Mouse (Mus musculus): ENCODE results near the gene Sncb.
"Not testable (repeated sequence)": the region's sequence is repeated elsewhere in the genome, so short reads cannot be mapped to it uniquely, and the experiment has no call there.

Gene Sncb

GRCm38 (mm10) chr13:54766192-54766768 lies at the start of gene Sncb:
Gene Sncb, minus strand, starts transcription at chr13:54766595.
- DNase-seq (ENCODE audit: low spot score in 2 of 2) = peak in 1 of 2 experiments; percentile 88

DNA sequence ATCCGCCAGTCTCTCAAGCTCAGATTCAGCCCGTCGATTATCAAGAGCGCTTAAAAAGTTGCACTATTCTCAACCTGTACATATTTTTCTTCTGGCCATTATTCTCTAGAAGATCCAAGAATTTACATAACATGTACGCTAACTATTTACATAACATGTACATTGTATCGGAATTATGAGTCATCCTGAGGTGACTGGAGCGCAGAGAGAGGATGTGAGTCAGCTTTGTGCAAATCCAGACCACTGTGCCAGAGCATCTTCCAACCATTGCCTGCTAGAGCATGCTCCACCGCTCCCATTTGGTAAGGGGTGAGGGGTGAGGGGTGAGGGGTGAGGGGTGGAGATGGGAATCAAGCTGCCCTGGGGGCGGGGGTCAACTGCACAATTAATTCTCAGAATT lies 47.0 kb upstream of the Sncb start:
- no peak for DNase-seq (ENCODE audit: low spot score in 2 of 2)

DNA sequence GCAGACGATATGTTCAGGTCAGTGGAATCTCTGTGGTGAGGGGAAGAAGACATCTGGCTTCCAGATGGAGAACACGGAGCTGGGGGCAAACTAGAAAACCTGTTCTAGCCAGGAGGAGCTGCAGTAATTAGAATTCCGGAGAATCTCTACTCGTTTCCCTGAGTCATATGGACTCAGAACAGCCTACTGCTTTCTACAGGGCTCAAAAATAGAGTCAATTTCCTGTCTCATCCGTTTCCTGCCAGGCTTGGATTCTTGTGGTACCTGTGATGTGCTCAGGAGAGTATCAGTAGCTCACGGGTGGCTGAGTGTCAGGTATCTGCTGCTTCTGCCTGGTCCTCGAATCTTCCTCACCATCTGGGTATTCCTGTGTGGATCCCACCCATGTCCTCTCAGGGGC lies 45.1 kb upstream of the Sncb start:
- DNase-seq (ENCODE audit: low spot score in 2 of 2) = peak in 1 of 2 experiments; percentile 65

DNA sequence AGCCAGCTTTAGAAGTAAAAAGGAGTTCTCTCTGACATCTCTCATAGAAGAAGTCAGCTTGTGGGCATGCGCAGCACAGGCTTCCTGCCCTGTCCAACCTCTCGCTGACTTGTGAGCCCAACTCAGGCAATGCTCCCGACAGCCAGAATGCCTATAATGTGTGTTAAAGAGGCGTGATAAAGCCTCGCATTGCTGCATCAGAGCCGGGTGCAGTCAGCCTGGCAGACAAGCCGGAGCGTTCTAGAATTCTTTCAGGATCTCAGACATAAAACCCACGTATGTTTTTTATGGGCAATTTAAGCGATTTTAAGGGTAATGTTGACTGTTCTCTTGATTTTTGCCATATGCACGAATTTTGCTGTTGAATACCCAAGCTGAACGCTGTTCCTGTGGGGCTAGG lies 41.7 kb upstream of the Sncb start:
- DNase-seq (ENCODE audit: low spot score in 2 of 2) = no peak

GRCm38 (mm10) chr13:54806434-54806976 lies 40.1 kb upstream of the Sncb start:
- no peak for DNase-seq (ENCODE audit: low spot score in 2 of 2)

DNA sequence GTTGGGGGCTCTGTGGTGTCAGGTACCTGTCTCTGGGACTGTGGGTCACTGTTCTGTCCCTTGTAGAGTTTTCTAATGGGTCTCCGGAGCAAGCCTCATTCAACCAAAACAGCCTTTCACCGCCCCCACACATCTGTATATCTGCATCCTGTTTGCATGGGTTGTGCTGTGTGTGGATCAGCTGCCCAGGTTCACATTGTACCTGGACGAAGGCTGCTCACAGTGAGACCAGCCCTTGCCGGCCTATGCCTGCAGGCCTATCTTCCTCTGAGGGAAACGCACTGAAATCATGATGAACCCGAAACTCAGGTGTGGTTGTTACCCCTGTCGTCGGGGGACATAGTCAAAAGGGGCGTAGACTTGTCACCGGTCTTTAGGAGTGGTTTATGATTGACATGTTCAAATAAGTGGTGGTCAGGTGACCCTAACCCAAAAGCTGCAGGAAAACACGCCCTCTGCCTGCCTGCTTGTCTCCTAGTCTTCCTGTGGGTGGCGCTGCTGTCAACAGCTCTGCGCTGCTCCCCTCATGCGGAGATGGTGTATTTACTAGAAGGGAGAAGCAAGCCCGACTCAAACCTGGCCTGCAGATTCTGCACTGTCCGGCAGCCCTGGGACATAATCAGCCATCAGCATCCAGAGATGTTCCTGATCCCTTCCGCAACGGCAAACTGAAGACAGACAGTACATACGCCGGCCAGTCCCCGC lies 38.9 kb upstream of the Sncb start:
- DNase-seq (ENCODE audit: low spot score in 2 of 2) = peak in 1 of 2 experiments; percentile 53

- DNase-seq (ENCODE audit: low spot score in 2 of 2) = no peak
Observed at GRCm38 (mm10) chr13:54803010-54803409, 36.6 kb upstream of the Sncb start.

- no peak for DNase-seq (ENCODE audit: low spot score in 2 of 2)
Observed at GRCm38 (mm10) chr13:54800206-54800605, 33.8 kb upstream of the Sncb start.

- peak in 1 of 2 experiments; percentile 90 for DNase-seq (ENCODE audit: low spot score in 2 of 2)
Observed at GRCm38 (mm10) chr13:54799701-54800100, 33.3 kb upstream of the Sncb start.

DNA sequence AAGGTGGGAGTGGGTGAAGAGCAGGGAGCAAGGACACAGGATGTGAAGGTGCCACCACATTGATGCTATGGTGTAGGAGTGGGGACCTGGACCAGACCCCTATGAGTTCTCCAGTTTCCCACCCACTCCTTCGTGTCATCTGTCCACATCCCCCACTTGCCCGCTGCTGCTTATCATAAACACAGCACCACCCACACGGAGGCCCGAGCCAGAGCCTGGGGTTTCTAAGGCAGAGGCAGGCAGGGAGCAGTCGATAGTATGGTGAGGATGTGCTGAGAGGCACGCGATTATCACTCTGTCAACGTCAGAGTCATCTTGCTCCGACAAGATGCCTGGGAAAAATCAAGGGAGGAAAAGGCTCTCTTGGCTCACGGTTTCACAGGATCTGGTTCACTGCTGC lies 32.3 kb upstream of the Sncb start:
- DNase-seq (ENCODE audit: low spot score in 2 of 2) = peak in 1 of 2 experiments; percentile 83

DNA sequence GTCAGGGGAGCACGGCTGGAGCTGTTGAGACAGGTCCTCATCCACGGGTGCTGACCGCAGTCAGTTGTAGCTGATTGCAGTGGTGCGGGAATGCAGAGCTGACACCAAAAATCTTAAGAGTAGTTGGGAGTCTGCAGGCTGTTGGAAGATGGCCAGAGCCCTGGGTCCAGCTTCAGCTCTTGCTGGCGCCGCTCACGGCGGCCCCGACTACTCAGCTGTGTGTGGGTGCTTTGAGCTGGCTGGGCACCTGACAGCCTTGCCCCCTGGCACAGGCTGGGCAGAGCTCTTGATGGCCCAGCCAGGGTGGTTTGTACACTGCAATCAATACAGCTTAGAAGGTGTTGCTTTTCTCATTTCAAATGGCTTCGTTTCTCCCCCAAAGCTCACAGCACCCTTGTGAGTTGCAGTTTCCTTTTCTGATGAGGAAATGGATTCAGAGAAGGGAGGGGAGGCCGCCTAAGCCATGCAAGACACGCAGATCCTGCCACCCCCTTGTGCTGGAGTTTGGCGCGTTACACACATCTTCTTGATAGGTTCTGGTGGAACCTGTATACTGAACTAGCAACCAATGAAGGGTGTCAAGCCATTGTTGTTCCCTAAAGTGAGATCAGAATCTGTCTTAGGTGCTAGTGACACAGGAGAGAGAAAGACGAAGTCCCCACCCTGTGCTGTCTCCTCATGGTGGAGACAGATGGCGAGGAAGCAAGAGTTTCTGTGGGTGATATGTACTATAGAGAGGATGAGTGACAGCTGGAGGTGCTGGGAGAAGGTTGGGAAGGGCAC lies 31.7 kb upstream of the Sncb start:
- peak in 1 of 2 experiments; percentile 66 for DNase-seq (ENCODE audit: low spot score in 2 of 2)

DNA sequence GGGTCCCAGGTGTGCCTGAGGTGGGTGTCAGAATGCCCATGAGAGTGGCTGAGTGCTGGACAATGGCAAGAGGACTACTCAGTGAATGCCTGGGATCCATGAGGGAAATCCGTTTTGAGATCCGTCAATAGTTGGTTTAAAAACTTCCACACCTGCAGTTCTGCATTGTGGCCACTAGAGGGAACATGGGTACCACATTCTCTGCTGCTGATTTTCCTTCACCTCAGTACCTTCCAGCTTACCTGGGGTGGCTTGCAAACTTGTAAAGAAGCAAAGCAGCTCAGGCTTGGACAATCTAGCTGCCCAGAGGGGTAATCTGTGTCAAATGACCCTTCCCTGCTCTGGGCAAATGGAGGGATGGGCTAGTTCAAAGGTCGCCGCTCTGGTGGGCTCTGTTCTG lies 31.0 kb upstream of the Sncb start:
- peak in 1 of 2 experiments; percentile 69 for DNase-seq (ENCODE audit: low spot score in 2 of 2)

- no peak for DNase-seq (ENCODE audit: low spot score in 2 of 2)
Observed at GRCm38 (mm10) chr13:54794843-54795242, 28.4 kb upstream of the Sncb start.

GRCm38 (mm10) chr13:54794002-54794577 lies 27.7 kb upstream of the Sncb start:
- DNase-seq (ENCODE audit: low spot score in 2 of 2) = peak in 1 of 2 experiments; percentile 67

DNA sequence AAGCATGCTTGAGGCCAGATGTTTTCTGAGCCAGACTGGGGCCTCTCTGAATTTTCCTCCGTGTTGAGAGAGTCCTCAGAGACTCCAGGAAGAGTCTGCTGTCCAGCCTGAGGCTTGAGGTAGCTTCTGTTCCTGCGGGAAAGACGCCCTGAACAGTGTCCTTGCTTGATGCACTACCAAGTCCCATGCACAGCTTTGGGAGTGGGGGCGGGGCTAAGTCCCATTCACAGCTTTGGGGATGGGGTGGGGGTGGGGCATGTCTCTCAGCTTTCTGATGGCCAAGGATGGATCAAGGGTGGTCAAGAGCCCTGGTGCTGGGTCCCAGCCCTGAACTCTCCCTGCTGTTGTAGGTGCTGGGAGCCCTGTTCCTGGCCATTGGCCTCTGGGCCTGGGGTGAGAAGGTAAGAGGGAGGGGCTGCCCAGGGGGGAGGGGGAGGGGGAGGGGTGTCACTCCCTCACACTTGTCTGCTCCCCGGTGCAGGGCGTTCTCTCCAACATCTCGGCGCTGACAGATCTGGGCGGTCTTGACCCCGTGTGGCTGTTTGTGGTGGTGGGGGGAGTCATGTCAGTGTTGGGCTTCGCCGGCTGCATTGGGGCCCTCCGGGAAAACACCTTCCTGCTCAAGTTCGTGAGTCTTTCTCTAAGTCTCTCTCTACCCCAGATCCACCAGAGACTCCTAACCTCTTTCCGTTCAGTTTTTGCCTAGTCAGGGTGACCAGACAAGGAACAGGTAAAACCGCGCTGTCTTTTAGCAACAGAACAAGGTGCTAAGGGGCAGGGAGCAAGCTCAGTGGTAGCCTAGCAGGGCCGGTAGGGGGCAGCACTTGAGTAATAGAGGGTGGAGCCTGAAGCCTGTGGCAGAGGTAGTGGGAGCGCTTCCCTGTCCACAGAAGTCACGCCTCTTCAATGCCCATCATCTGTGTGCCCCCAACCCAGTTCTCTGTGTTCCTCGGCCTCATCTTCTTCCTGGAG lies 26.1 kb upstream of the Sncb start:
- DNase-seq (ENCODE audit: low spot score in 2 of 2) = no peak

DNA sequence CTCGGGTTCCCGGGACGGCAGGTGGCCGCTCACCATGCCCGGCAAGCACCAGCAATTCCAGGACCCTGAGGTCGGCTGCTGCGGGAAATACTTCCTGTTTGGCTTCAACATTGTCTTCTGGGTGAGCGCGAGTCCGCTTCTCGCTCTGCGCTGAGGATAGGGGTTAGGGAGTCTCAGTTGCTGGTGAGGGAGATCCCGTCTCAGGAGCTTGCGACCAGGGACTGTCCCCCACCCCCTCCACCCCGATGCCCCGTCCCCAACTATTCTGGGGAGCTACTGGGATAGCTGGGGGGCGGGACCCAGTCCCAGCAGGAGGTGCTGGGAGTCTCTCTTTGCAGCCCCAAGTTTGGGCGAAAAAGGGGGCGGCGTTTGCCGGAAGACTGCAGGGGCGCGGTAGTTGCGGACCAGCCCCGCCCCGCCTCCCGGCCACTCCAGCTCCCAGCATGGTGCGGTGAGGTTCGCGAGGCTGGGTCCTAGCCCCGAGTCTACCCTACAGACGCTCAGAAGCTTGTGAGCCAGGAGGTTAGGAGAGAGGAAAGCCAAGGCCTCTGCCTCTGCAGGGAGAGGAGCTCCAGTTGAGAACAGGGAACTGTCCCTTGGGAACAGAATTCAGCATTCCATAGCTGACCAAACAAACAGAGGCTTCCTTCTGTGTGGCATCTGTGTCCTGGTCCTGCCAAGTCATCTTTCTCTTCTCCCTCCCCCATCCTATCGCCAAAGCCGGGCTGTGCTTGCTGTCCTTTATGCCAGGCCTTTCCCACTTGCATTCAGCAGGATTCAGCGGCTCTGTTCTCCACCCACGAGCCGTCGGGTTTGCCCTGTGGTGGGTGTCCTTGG lies 23.4 kb upstream of the Sncb start:
- DNase-seq (ENCODE audit: low spot score in 2 of 2) = peak in 1 of 2 experiments; percentile 69

DNA sequence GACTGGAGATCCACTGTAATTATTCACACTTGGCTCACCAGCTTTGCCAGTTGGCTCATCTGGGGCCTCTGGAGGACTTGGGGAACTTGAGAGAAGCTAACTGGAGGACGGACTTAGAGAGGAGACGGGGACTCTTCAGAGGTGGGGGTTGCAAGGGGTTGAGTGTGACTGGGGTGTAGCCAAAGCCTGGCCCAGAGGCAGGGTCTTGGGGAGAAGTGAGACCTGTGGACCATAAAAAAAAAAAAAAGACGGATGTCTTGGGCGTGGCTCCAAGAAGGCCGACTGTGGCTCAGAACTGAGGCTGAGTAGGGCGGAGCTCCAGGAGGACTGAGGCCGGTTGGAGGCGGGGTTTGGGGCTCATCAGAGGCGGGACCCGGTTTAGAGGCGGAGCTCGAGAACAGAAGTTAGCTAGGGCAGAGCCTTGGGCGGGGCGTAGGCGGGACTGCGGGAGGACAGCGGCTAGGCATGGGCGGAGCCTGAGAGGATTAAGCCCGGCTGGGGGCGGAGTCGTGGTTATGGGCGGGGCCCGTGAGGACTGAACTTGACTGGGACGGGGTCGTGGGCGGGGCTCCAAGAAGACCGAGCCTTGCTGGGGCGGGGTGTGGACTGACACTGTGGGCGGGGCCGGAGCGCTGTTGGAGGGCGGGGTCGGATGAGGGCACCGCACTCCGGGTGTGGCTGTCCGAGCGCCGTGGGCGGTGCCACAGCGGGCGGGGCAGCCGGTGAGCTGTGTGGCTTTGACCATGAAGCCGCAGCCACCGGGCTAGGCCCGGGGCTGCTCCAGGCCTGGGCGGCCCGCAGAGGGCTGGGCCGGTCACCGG lies 22.6 kb upstream of the Sncb start, which contains the start of gene Tspan17:
TSS of gene Tspan17 (plus strand) at position 638 of the 821 bp plus-strand sequence.
- peak; percentile 90 to 97 for DNase-seq (ENCODE audit: low spot score in 2 of 2)

- DNase-seq (ENCODE audit: low spot score in 2 of 2) = not testable (repeated sequence)
Observed at GRCm38 (mm10) chr13:54787591-54787990, 21.2 kb upstream of the Sncb start.

DNA sequence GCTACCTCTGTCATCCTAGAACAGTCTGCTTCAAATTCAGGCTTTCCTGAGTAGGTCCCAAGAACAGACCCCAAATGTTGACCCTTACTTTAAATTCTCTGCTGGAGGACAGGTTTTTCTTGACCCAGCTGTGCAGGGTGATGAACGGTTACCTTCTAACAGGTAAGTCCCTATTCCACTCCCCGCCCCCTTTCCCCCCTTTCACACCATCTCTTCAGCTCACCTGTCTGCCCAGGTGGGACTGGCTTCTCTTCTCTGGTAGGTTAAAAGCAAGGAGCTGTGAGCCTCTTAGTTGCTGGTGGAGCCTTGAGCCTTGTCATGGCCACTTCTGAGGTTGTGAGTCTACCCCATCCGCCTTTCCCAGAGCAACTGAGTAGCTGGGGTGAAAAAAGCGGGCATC lies 17.3 kb upstream of the Sncb start, which contains the start of gene Eif4e1b:
TSS of gene Eif4e1b (plus strand) at position 301 of the 400 bp plus-strand sequence.
- DNase-seq (ENCODE audit: low spot score in 2 of 2) = no peak
